Mouse (Mus musculus) adrenal gland, postnatal 10 days (tissue): Measurements from ENCODE around the gene Cd4. TPM values are rescaled to one million over a fixed set of nuclear protein-coding genes. Genes with fewer than 3 reads are reported as not detected.

Experiments
- DNase-seq: peaks from one replicate; pipeline ENCODE4 v3.0.0; 2021; ENCODE audit warnings: mixed read lengths
- long read RNA-seq, 2 experiments: library from polyadenylated mRNA; stranded (forward); transcript quantifications; one replicate each; pipeline ENCODE4 v2.0.0; 2021
- total RNA-seq, 2 experiments: library from RNA; stranded (reverse); gene quantifications; 2 replicates each; pipeline ENCODE4 v1.2.3; 2021

The Cd4 gene
- total RNA-seq, result 1 to 10 TPM; 3.8 to 4.0 TPM
- long read RNA-seq, experiment 1, partial matches to known transcripts, result 0 of 1 reads
- long read RNA-seq, experiment 1, other reads (novel, unspliced or antisense), result 0 of 1 reads
- long read RNA-seq, experiment 2, partial matches to known transcripts, result 0 of 4 reads
- long read RNA-seq, experiment 2, other reads (novel, unspliced or antisense), result 4 of 4 reads

- DNase-seq, result no peak
These were observed at the start of gene Cd4 for GRCm38 (mm10) chr6:124887986-124888385. Cd4 (minus strand) TSS chr6:124888221.

GRCm38 (mm10) chr6:124937493-124937892 lies 49.5 kb upstream of the Cd4 start:
- DNase-seq, result no peak

- DNase-seq, result no peak
These were observed 48.7 kb upstream of the Cd4 start for GRCm38 (mm10) chr6:124936681-124937080.

GRCm38 (mm10) chr6:124934670-124935069 lies 46.6 kb upstream of the Cd4 start:
- DNase-seq, result no peak

GRCm38 (mm10) chr6:124933127-124933526 lies 45.1 kb upstream of the Cd4 start:
- DNase-seq, result no peak

GRCm38 (mm10) chr6:124932314-124932695 lies 44.3 kb upstream of the Cd4 start:
- no peak for DNase-seq

GRCm38 (mm10) chr6:124931525-124932313 lies 43.7 kb upstream of the Cd4 start:
- peak; percentile 56 for DNase-seq

- peak; percentile 100 for DNase-seq
These were observed 42.9 kb upstream of the Cd4 start, which contains the start of gene Mlf2 for GRCm38 (mm10) chr6:124930754-124931524. Mlf2 (plus strand) TSS chr6:124931386.

GRCm38 (mm10) chr6:124930231-124930630 lies 42.2 kb upstream of the Cd4 start:
- DNase-seq, result peak; percentile 60

- DNase-seq, result peak; percentile 77
These were observed 37.9 kb upstream of the Cd4 start for GRCm38 (mm10) chr6:124925941-124926340.

GRCm38 (mm10) chr6:124925173-124925793 lies 37.3 kb upstream of the Cd4 start:
- peak; percentile 20 for DNase-seq

GRCm38 (mm10) chr6:124921539-124921938 lies 33.5 kb upstream of the Cd4 start:
- no peak for DNase-seq

- DNase-seq, result no peak
These were observed 32.5 kb upstream of the Cd4 start for GRCm38 (mm10) chr6:124920318-124921085.

GRCm38 (mm10) chr6:124919695-124920317 lies 31.8 kb upstream of the Cd4 start, which contains the start of gene Ptms:
Ptms (minus strand) TSS chr6:124920103.
- peak; percentile 94 for DNase-seq

GRCm38 (mm10) chr6:124918890-124919627 lies 31.0 kb upstream of the Cd4 start:
- DNase-seq, result no peak

GRCm38 (mm10) chr6:124918331-124918690 lies 30.3 kb upstream of the Cd4 start:
- DNase-seq, result no peak

- DNase-seq, result peak; percentile 98
These were observed 29.7 kb upstream of the Cd4 start for GRCm38 (mm10) chr6:124917518-124918330.

GRCm38 (mm10) chr6:124916695-124917517 lies 28.9 kb upstream of the Cd4 start:
- peak; percentile 97 for DNase-seq
